ENCODE assay signal across 32 mouse cellular contexts in genomic region chr11:57465844-57466243, GRCm38 (mm10).
"Had no signal": no experiment of that assay in that cellular context is flagged by ENCODE, and none has a peak within 500 bp of the region (broad histone marks: within the 10 kb centered on the region; RNA-seq: fewer than 3 reads in every experiment).

No protein-coding gene starts in this region.

- H3K27ac ChIP-seq: limb, embryonic 10.5 days; limb, embryonic 12.5 days; limb, embryonic 13.5 days; limb, embryonic 15.5 days; liver, embryonic 12.5 days; liver, embryonic 13.5 days; liver, embryonic 14.5 days; liver, embryonic 15.5 days; lung, embryonic 15.5 days; macrophage; midbrain, embryonic 10.5 days; midbrain, embryonic 12.5 days; midbrain, embryonic 13.5 days; midbrain, embryonic 15.5 days; neural tube, embryonic 12.5 days had no signal

- H3K9me3 ChIP-seq: limb, embryonic 10.5 days; limb, embryonic 12.5 days; limb, embryonic 13.5 days; limb, embryonic 15.5 days; liver, embryonic 12.5 days; liver, embryonic 13.5 days; liver, embryonic 15.5 days; lung, embryonic 15.5 days; midbrain, embryonic 10.5 days; midbrain, embryonic 12.5 days; midbrain, embryonic 13.5 days; midbrain, embryonic 15.5 days; neural tube, embryonic 12.5 days had no signal

- ATAC-seq: liver, embryonic 12.5 days; liver, postnatal 0 days; lung, postnatal 0 days; midbrain, embryonic 13.5 days; midbrain, embryonic 15.5 days; midbrain, embryonic 16.5 days had no signal

- DNase-seq: left cerebral cortex, postnatal 4 days; liver; liver, embryonic 13.5 days; liver, postnatal 0 days; lung, adult 18-20 months; lung, adult 2 months; lung, embryonic 14.5 days; lung, postnatal 10 days; lung, postnatal 14 days; lung, postnatal 36 days; lung, postnatal 4 days; midbrain, embryonic 14.5 days had no signal

- H3K4me2 ChIP-seq: limb, embryonic 12.5 days; limb, embryonic 13.5 days; limb, embryonic 15.5 days; liver, embryonic 11.5 days; liver, embryonic 12.5 days; liver, embryonic 13.5 days; liver, embryonic 15.5 days; lung, embryonic 14.5 days; lung, embryonic 15.5 days; midbrain, embryonic 11.5 days; midbrain, embryonic 12.5 days; midbrain, embryonic 13.5 days; midbrain, embryonic 15.5 days; neural tube, embryonic 12.5 days had no signal

- H3K36me3 ChIP-seq: limb, embryonic 10.5 days; limb, embryonic 12.5 days; limb, embryonic 13.5 days; limb, embryonic 15.5 days; liver, embryonic 12.5 days; liver, embryonic 13.5 days; liver, embryonic 15.5 days; lung, embryonic 15.5 days; midbrain, embryonic 10.5 days; midbrain, embryonic 12.5 days; midbrain, embryonic 13.5 days; midbrain, embryonic 15.5 days; neural tube, embryonic 12.5 days had no signal

- H3K4me3 ChIP-seq: limb, embryonic 10.5 days; limb, embryonic 12.5 days; limb, embryonic 13.5 days; limb, embryonic 15.5 days; liver, embryonic 12.5 days; liver, embryonic 13.5 days; liver, embryonic 15.5 days; lung, embryonic 15.5 days; megakaryocyte, embryonic 14.5 days; midbrain, embryonic 10.5 days; midbrain, embryonic 12.5 days; midbrain, embryonic 13.5 days; midbrain, embryonic 15.5 days; myocyte; neural tube, embryonic 12.5 days had no signal

- H3K9ac ChIP-seq: limb, embryonic 12.5 days; limb, embryonic 13.5 days; limb, embryonic 15.5 days; liver, embryonic 12.5 days; liver, embryonic 13.5 days; liver, embryonic 14.5 days; liver, embryonic 15.5 days; liver, postnatal 0 days; lung, embryonic 14.5 days; lung, embryonic 15.5 days; midbrain, embryonic 12.5 days; midbrain, embryonic 13.5 days; midbrain, embryonic 15.5 days; neural tube, embryonic 12.5 days had no signal

- H3K4me1 ChIP-seq: limb, embryonic 10.5 days; limb, embryonic 12.5 days; limb, embryonic 13.5 days; limb, embryonic 15.5 days; liver, embryonic 12.5 days; liver, embryonic 15.5 days; lung, embryonic 15.5 days; midbrain, embryonic 12.5 days; neural tube, embryonic 12.5 days had no signal

- H3K27me3 ChIP-seq: limb, embryonic 12.5 days; limb, embryonic 13.5 days; limb, embryonic 15.5 days; liver, embryonic 13.5 days; liver, embryonic 15.5 days; lung, embryonic 15.5 days; midbrain, embryonic 12.5 days; midbrain, embryonic 13.5 days; midbrain, embryonic 15.5 days; neural tube, embryonic 12.5 days had no signal
